Mouse (Mus musculus) heart, postnatal 0 days (tissue): ENCODE data around the gene 1110002E22Rik. TPM values are rescaled to one million over a fixed set of nuclear protein-coding genes. Genes with fewer than 3 reads are reported as not detected.

ENCODE experiments used
- ATAC-seq: fragments of 200-750 bp; cut with Nextera tagmentation; 2 replicates; pipeline ENCODE4 v1.8.0; 2017; ENCODE audit warnings: low read depth, moderate number of reproducible peaks, moderate library complexity; ENCODE audit not compliant: insufficient read depth
- DNase-seq: peaks from one replicate; pipeline ENCODE4 v3.0.0-alpha.2; 2016; ENCODE audit warnings: low spot score
- H3K27ac ChIP-seq: fragments of 300-500 bp; sonication (generic); 2 replicates; pipeline ENCODE4 v1.5.1; 2014; ENCODE audit warnings: low read depth, mild to moderate bottlenecking
- H3K27me3 ChIP-seq: fragments of 300-500 bp; sonication (generic); 2 replicates; pipeline ENCODE4 v1.6.1; 2014; ENCODE audit warnings: low read length, mixed read lengths; ENCODE audit not compliant: control insufficient read depth, insufficient read depth
- H3K36me3 ChIP-seq: fragments of 300-500 bp; sonication (generic); replicated peaks from 2 replicates; pipeline ENCODE4 v1.6.1; 2014; ENCODE audit warnings: low read length, mixed read lengths; ENCODE audit not compliant: control insufficient read depth, insufficient read depth
- H3K4me1 ChIP-seq: fragments of 300-500 bp; sonication (generic); 2 replicates; pipeline ENCODE4 v1.6.1; 2014; ENCODE audit warnings: antibody characterized with exemption; ENCODE audit not compliant: control insufficient read depth, insufficient read depth
- H3K4me2 ChIP-seq: fragments of 300-500 bp; sonication (generic); 2 replicates; pipeline ENCODE4 v1.6.1; 2014; ENCODE audit warnings: low read depth, mild to moderate bottlenecking, low read length, moderate library complexity
- H3K4me3 ChIP-seq: fragments of 300-500 bp; sonication (generic); 2 replicates; pipeline ENCODE4 v1.5.1; 2014; ENCODE audit warnings: low read depth, low read length
- H3K9ac ChIP-seq: fragments of 300-500 bp; sonication (generic); replicated peaks from 2 replicates; pipeline ENCODE4 v1.6.1; 2014; ENCODE audit warnings: low read depth, low read length, mixed read lengths
- H3K9me3 ChIP-seq: fragments of 300-500 bp; sonication (generic); replicated peaks from 2 replicates; pipeline ENCODE4 v1.6.1; 2016; ENCODE audit warnings: low read length; ENCODE audit not compliant: control insufficient read depth
- CTCF ChIP-seq: IDR thresholded peaks from 2 replicates; pipeline ENCODE4 v1.5.1; 2016; ENCODE audit warnings: antibody characterized with exemption, control low read depth, low read depth
- EP300 ChIP-seq: IDR thresholded peaks from 2 replicates; pipeline ENCODE4 v1.6.1; 2016; ENCODE audit warnings: antibody characterized with exemption, low read depth
- WGBS: fragments of 180-500 bp; shearing (Covaris S2); extraction: QIAGEN DNeasy Blood & Tissue Kit; methylation state at CpG from one replicate; pipeline ENCODE4 v1.1.7; 2014; 5-methylcytosine and 5-hydroxymethylcytosine counted together
- polyA plus RNA-seq: library from polyadenylated mRNA; unstranded; fragments of >200 nt; fragmentation: Nextera tagmentation; extraction: Ambion mirVana; gene quantifications from 2 replicates; pipeline ENCODE4 v1.2.1, GENCODE M21; 2015
- total RNA-seq: library from RNA; depleted of rRNA; stranded (reverse); fragments of >200 nt; gene quantifications from 2 replicates; pipeline ENCODE4 v1.2.3, GENCODE M21; 2014; ENCODE audit warnings: low replicate concordance

1110002E22Rik gene
- total and polyA plus RNA-seq, 2 experiments from 2014 or later = 13.3 to 32.5 TPM

- no peak for ATAC-seq
- no peak overlapping the region for H3K9ac ChIP-seq
- TF ChIP-seq EP300 = no peak
- TF ChIP-seq CTCF = no peak
- no peak for DNase-seq
- H3K4me1 ChIP-seq = peaks cover 35% of the 10 kb centered on the region
- WGBS = 49% methylated on average over 7 of the region's 7 CpGs
- no peaks in the 10 kb centered on the region for H3K36me3 ChIP-seq
- peak overlapping the region; percentile 45 for H3K27ac ChIP-seq
- H3K4me2 ChIP-seq = no peak overlapping the region
- no peak overlapping the region for H3K4me3 ChIP-seq
- H3K9me3 ChIP-seq = no peaks in the 10 kb centered on the region
- no peaks in the 10 kb centered on the region for H3K27me3 ChIP-seq
Measured at GRCm38 (mm10) chr3:138056976-138057375, 7.9 kb upstream of the 1110002E22Rik start.

- TF ChIP-seq EP300 (no peak), CTCF (no peak)
- DNase-seq = no peak
- Histone ChIP-seq H3K4me1 (peaks cover 35% of the 10 kb centered on the region), H3K27ac (no peak overlapping the region), H3K4me2 (no peak overlapping the region), H3K4me3 (no peak overlapping the region), H3K27me3 (no peaks in the 10 kb centered on the region), H3K36me3 (no peaks in the 10 kb centered on the region), H3K9me3 (no peaks in the 10 kb centered on the region), H3K9ac (no peak overlapping the region)
- 60% methylated on average over 4 of the region's 4 CpGs for WGBS
- no peak for ATAC-seq
Measured at GRCm38 (mm10) chr3:138058226-138058625, 6.6 kb upstream of the 1110002E22Rik start.

- no peaks in the 10 kb centered on the region for H3K9me3 ChIP-seq
- ATAC-seq = peak; percentile 74
- H3K27ac ChIP-seq = peak overlapping the region; percentile 72
- no peaks in the 10 kb centered on the region for H3K36me3 ChIP-seq
- peak overlapping the region; percentile 12; the same call in 1 of the 2 replicates for H3K4me2 ChIP-seq
- H3K9ac ChIP-seq = no peak overlapping the region
- no peaks in the 10 kb centered on the region for H3K27me3 ChIP-seq
- H3K4me1 ChIP-seq = peaks cover 41% of the 10 kb centered on the region
- TF ChIP-seq CTCF (no peak), EP300 (no peak)
- peak; percentile 66 for DNase-seq
- 46% methylated on average over 7 of the region's 7 CpGs for WGBS
- no peak overlapping the region for H3K4me3 ChIP-seq
Measured at GRCm38 (mm10) chr3:138060429-138060828, 4.4 kb upstream of the 1110002E22Rik start.

GRCm38 (mm10) chr3:138061205-138061911, 3.5 kb upstream of the 1110002E22Rik start:
- Histone ChIP-seq H3K9me3 (no peaks in the 10 kb centered on the region), H3K4me3 (no peak overlapping the region), H3K27me3 (no peaks in the 10 kb centered on the region), H3K27ac (peak overlapping the region; percentile 72; the same call in 1 of the 2 replicates), H3K36me3 (no peaks in the 10 kb centered on the region), H3K9ac (no peak overlapping the region), H3K4me2 (no peak overlapping the region), H3K4me1 (peaks cover 38% of the 10 kb centered on the region)
- ATAC-seq (no peak), DNase-seq (no peak)
- 68% methylated on average over 9 of the region's 9 CpGs for WGBS
- no peak for TF ChIP-seq EP300
- no peak for TF ChIP-seq CTCF

GRCm38 (mm10) chr3:138062673-138063072, 2.2 kb upstream of the 1110002E22Rik start:
- WGBS = 68% methylated on average over 4 of the region's 4 CpGs
- no peak overlapping the region for H3K4me3 ChIP-seq
- ATAC-seq (no peak), DNase-seq (no peak)
- no peak overlapping the region for H3K9ac ChIP-seq
- H3K4me2 ChIP-seq = no peak overlapping the region
- H3K9me3 ChIP-seq = no peaks in the 10 kb centered on the region
- H3K36me3 ChIP-seq = no peaks in the 10 kb centered on the region
- TF ChIP-seq CTCF (no peak), EP300 (no peak)
- peak overlapping the region; percentile 95 for H3K27ac ChIP-seq
- no peaks in the 10 kb centered on the region for H3K27me3 ChIP-seq
- H3K4me1 ChIP-seq = peaks cover 30% of the 10 kb centered on the region
